Mouse (Mus musculus) heart, embryonic 15.5 days (tissue): ENCODE results near the gene Zmynd10. TPM values are rescaled to one million over a fixed set of nuclear protein-coding genes. Genes with fewer than 3 reads are reported as not detected.
A peak's percentile ranks its signal among the peaks of the same experiment; 100 is the strongest.
"Not testable (repeated sequence)": the region's sequence is repeated elsewhere in the genome, so short reads cannot be mapped to it uniquely, and the experiment has no call there.

Experiments
- ATAC-seq: fragments of 200-750 bp; cut with Nextera tagmentation; replicated peaks from 2 replicates; pipeline ENCODE4 v1.8.0; 2017; ENCODE audit warnings: low read depth, moderate TSS enrichment; ENCODE audit not compliant: insufficient number of reproducible peaks, insufficient read depth, low FRiP score
- H3K27ac ChIP-seq: fragments of 300-500 bp; sonication (generic); 2 replicates; pipeline ENCODE4 v1.5.1; 2015; ENCODE audit warnings: mild to moderate bottlenecking, inconsistent platforms
- H3K27me3 ChIP-seq: fragments of 300-500 bp; sonication (generic); 2 replicates; pipeline ENCODE4 v1.6.1; 2015; ENCODE audit warnings: inconsistent platforms
- H3K36me3 ChIP-seq: fragments of 300-500 bp; sonication (generic); 2 replicates; pipeline ENCODE4 v1.6.1; 2015; ENCODE audit warnings: mild to moderate bottlenecking, inconsistent platforms
- H3K4me1 ChIP-seq: fragments of 300-500 bp; sonication (generic); replicated peaks from 2 replicates; pipeline ENCODE4 v1.6.1; 2015; ENCODE audit warnings: inconsistent platforms
- H3K4me2 ChIP-seq: fragments of 300-500 bp; sonication (generic); 2 replicates; pipeline ENCODE4 v1.6.1; 2015; ENCODE audit warnings: inconsistent platforms, mild to moderate bottlenecking, moderate library complexity
- H3K4me3 ChIP-seq: fragments of 300-500 bp; sonication (generic); 2 replicates; pipeline ENCODE4 v1.5.1; 2015; ENCODE audit warnings: mild to moderate bottlenecking, inconsistent platforms
- H3K9ac ChIP-seq: fragments of 300-500 bp; sonication (generic); 2 replicates; pipeline ENCODE4 v1.6.1; 2015; ENCODE audit warnings: mild to moderate bottlenecking, inconsistent platforms
- H3K9me3 ChIP-seq: fragments of 300-500 bp; sonication (generic); replicated peaks from 2 replicates; pipeline ENCODE4 v1.6.1; 2016; ENCODE audit warnings: inconsistent platforms
- WGBS: fragments of 180-500 bp; shearing (Covaris S2); methylation state at CpG from one replicate; pipeline ENCODE4 v1.1.7; 2015; ENCODE audit warnings: mixed read lengths; 5-methylcytosine and 5-hydroxymethylcytosine counted together
- polyA plus RNA-seq: library from polyadenylated mRNA; unstranded; fragments of >200 nt; fragmentation: Nextera tagmentation; extraction: Ambion mirVana; gene quantifications from 2 replicates; pipeline ENCODE4 v1.2.1, GENCODE M21; 2015

The Zmynd10 gene
- polyA plus RNA-seq, 1 experiment from 2014 or later = 0.40 TPM

DNA sequence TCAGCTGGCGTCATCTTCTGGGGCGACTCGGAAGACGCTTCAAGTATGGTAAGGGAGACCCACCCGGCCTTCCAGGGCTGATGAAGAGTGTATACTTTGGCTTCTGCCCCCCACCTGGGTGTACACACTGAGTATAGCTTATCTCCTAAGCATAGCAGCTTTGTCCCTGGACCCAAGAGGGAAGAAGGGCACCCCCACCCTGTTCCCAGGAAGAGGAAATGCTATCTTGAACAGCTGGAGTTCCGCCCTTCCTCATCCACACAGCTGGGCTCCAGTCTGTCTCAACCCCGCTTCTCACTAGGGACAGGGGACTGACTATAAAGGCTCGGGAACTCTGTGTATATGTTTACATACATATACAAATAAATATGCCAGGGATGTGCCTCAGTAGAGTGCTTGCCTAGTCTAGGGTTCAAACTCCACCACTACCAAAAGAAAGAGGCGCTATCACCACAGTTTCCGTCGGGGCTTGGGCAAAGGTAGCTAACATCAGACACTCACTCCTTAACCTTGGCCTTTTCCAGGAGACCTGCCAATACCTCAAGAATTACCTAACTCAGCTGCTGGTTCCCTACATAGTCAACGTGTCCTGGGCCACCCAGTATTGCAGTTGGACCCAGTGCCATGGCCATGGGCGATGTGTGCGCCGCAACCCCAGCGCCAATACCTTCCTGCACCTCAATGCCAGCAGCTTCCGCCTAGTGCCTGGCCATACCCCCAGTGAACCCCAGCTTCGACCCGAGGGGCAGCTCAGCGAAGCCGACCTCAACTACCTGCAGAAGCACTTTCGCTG, 24.6 kb downstream of the Zmynd10 start:
- Histone ChIP-seq H3K27me3 (no peaks in the 10 kb centered on the region), H3K4me3 (peak overlapping the region; percentile 89; the same call in 1 of the 2 replicates), H3K4me1 (peaks cover 56% of the 10 kb centered on the region), H3K9ac (peak overlapping the region; percentile 30; the same call in 1 of the 2 replicates), H3K4me2 (peak overlapping the region; percentile 85), H3K27ac (peak overlapping the region; percentile 27), H3K9me3 (no peaks in the 10 kb centered on the region), H3K36me3 (peaks cover 29% of the 10 kb centered on the region)
- WGBS = 84% methylated on average over 22 of the region's 22 CpGs
- no peak for ATAC-seq

DNA sequence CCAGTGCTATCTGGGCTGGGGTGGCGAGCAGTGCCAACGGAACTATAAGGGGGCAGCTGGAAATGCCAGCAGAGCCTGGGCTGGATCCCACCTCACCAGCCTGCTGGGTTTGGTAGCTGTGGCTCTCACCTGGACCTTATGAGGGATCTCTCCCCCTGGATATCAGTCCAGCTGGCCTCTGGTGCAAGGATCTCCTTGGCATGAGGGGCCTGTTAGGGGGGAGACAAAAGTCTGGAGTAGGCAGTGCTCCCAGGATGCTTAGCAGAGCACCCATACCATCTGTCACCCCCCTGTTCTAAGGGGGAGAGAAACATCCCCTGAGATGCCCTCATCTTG, 25.2 kb downstream of the Zmynd10 start:
- H3K27ac ChIP-seq = no peak overlapping the region

DNA sequence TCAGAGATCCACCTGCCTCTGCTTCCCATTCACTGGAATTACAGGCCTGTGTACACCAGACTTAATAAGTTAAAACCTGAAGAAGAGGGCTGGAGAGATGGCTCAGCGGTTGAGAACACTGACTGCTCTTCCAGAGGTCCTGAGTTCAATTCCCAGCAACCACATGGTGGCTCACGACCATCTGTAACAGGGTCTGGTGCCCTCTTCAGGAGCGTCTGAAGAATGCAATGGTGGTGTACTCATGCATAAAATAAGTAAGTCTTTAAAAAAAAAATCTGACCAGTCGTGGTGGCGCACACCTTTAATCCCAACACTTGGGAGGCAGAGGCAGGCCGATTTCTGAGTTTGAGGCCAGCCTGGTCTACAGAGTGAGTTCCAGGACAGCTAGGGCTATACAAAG, 26.7 kb downstream of the Zmynd10 start:
- not testable (repeated sequence) for H3K4me3 ChIP-seq, H3K4me2 ChIP-seq, H3K27ac ChIP-seq, H3K9ac ChIP-seq, H3K9me3 ChIP-seq, H3K27me3 ChIP-seq, ATAC-seq
- H3K36me3 ChIP-seq = peaks cover 29% of the 10 kb centered on the region
- H3K4me1 ChIP-seq = peaks cover 53% of the 10 kb centered on the region
- 81% methylated on average over 6 of the region's 6 CpGs for WGBS

More for the DNA sequence above, 25.2 kb downstream of the Zmynd10 start:
- ATAC-seq = no peak
- peaks cover 57% of the 10 kb centered on the region for H3K4me1 ChIP-seq
- no peaks in the 10 kb centered on the region for H3K9me3 ChIP-seq
- no peaks in the 10 kb centered on the region for H3K27me3 ChIP-seq
- no peak overlapping the region for H3K9ac ChIP-seq
- H3K4me2 ChIP-seq = no peak overlapping the region
- WGBS = 91% methylated on average over 2 of the region's 2 CpGs
- no peak overlapping the region for H3K4me3 ChIP-seq
- H3K36me3 ChIP-seq = peaks cover 29% of the 10 kb centered on the region

DNA sequence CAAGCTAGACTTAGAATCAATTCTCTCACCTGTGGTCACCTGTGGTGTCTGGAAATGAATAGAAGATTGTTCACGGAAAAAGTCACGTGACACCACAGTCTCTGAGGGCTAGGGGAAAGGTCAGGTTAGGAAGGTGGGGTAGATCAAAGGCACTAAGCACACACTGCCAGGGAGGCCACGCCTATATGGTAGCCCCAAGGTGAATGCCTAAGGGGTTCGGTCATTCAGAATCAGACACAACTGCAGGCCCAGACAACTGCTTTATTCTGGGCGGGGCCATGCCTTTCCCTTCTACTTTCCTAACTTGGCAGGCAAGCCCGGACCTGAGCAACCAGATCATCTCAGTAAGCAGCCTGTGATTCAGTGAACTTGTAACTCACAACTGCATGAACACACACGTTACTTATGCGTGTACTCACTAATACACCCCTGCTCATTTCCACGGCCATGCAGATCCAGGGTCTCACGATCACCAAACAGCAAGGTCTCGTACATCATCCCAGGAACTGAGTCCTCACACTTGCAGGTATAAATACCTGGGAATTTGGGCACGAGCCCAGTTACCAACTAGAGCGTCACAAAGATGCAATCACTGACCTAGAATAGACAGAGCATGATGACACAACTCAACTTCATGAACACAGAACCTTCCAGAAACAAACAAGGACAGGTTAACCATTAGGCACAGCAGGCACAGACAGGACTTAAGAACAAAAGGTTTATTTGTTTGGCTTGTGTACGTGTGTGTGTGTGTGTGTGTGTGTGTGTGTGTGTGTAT, 28.7 kb downstream of the Zmynd10 start:
- 81% methylated on average over 14 of the region's 14 CpGs for WGBS

DNA sequence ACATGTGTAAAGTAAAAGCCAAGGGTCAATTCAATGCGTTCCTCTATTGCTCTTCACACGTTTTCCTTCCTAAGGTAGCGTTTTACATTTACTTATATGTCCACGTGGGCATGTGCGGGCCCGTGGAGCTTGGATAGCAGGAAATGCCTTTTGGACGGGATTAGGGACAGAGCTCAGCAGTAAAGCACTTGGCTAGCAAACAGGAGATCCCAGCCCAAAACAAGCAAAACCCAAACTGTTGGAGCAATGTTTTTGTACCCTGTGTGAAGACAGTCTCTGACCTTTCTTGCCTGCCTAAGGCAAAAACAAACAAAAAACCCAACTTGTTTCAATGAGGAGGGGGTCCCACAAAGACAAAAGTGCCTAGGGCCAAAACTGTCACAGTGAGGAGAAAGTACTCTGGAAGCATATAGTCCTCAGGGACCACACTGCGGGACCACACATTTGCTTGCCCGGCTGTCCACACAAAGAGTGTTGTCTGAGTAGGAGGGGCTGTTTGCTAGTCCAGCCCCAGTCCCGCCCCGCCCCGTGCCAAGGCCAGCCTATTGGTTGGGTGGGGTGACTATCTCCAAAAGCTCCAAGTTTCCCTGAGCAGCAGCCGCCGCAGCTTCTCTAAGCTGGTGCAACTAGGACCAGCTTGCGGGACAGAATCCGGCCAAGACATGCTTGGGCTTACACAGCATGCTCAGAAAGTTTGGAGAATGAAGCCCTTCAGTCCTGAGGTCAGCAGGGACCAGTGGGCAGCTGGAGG, 29.4 kb downstream of the Zmynd10 start, which contains the start of gene Hyal1:
Gene Hyal1 (plus strand): TSS at position 571 of the 751 bp plus-strand sequence.
- H3K27ac ChIP-seq = peak within 1 kb of the TSS; percentile 68
- peak; percentile 66 for ATAC-seq
- peaks cover 29% of the 10 kb centered on the region for H3K36me3 ChIP-seq
- WGBS = 25% methylated on average over 16 of the region's 16 CpGs
- H3K4me3 ChIP-seq = peak within 1 kb of the TSS; percentile 38
- H3K9me3 ChIP-seq = no peaks in the 10 kb centered on the region
- peaks cover 51% of the 10 kb centered on the region for H3K4me1 ChIP-seq
- H3K9ac ChIP-seq = peak within 1 kb of the TSS; percentile 28; the same call in 1 of the 2 replicates
- H3K27me3 ChIP-seq = no peaks in the 10 kb centered on the region
- H3K4me2 ChIP-seq = peak within 1 kb of the TSS; percentile 55

More for the DNA sequence above, 28.7 kb downstream of the Zmynd10 start:
- H3K9me3 ChIP-seq = no peaks in the 10 kb centered on the region
- peak overlapping the region; percentile 68 for H3K27ac ChIP-seq
- no peak overlapping the region for H3K4me3 ChIP-seq
- no peak overlapping the region for H3K4me2 ChIP-seq
- no peaks in the 10 kb centered on the region for H3K27me3 ChIP-seq
- no peak overlapping the region for H3K9ac ChIP-seq
- H3K4me1 ChIP-seq = peaks cover 53% of the 10 kb centered on the region
- no peak for ATAC-seq
- peaks cover 29% of the 10 kb centered on the region for H3K36me3 ChIP-seq

DNA sequence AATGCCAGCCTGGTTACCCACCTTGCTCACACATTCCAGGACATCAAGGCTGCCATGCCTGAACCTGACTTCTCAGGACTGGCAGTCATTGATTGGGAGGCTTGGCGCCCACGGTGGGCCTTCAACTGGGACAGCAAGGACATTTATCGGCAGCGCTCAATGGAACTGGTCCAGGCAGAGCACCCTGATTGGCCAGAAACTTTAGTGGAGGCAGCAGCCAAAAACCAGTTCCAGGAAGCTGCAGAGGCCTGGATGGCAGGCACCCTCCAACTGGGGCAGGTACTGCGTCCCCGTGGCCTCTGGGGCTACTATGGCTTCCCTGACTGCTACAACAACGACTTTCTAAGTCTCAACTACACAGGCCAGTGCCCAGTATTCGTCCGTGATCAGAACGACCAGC, 30.8 kb downstream of the Zmynd10 start:
- Histone ChIP-seq H3K4me1 (peaks cover 54% of the 10 kb centered on the region), H3K27me3 (no peaks in the 10 kb centered on the region), H3K4me2 (peak overlapping the region; percentile 55; the same call in 1 of the 2 replicates), H3K9ac (no peak overlapping the region), H3K27ac (no peak overlapping the region), H3K9me3 (no peaks in the 10 kb centered on the region), H3K4me3 (no peak overlapping the region), H3K36me3 (peaks cover 17% of the 10 kb centered on the region)
- WGBS = 88% methylated on average over 10 of the region's 10 CpGs
- ATAC-seq = no peak

DNA sequence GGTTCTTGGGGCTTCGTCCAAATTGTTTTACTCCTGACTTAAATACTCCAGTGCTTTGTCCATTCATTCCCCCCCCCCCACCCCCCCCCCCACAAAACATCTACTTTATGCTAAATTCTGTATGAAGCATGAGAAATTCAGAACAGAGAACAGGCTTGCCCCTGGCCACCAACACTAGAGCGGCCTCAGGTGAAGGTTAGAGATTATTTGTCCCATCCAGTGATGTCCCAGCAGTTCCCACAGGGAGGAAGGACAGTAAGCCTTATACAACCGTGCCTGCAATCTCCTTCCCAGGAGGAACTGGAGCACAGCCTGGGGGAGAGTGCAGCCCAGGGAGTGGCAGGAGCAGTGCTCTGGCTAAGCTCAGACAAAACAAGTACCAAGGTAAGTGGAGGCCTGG, 31.5 kb downstream of the Zmynd10 start, which contains the start of gene Naa80:
Gene Naa80 (plus strand): TSS at position 301 of the 400 bp plus-strand sequence.
- no peak within 1 kb of the TSS for H3K4me3 ChIP-seq
- H3K9me3 ChIP-seq = no peaks in the 10 kb centered on the region
- peak within 1 kb of the TSS; percentile 93 for H3K27ac ChIP-seq
- ATAC-seq = no peak
- peaks cover 18% of the 10 kb centered on the region for H3K36me3 ChIP-seq
- peak within 1 kb of the TSS; percentile 89; the same call in 1 of the 2 replicates for H3K4me2 ChIP-seq
- WGBS = 72% methylated on average over 3 of the region's 3 CpGs
- peaks cover 54% of the 10 kb centered on the region for H3K4me1 ChIP-seq
- 0 out of 2 replicates have a peak within 1 kb of the TSS, but pooled peaks have one; percentile 14 for H3K9ac ChIP-seq
- no peaks in the 10 kb centered on the region for H3K27me3 ChIP-seq

DNA sequence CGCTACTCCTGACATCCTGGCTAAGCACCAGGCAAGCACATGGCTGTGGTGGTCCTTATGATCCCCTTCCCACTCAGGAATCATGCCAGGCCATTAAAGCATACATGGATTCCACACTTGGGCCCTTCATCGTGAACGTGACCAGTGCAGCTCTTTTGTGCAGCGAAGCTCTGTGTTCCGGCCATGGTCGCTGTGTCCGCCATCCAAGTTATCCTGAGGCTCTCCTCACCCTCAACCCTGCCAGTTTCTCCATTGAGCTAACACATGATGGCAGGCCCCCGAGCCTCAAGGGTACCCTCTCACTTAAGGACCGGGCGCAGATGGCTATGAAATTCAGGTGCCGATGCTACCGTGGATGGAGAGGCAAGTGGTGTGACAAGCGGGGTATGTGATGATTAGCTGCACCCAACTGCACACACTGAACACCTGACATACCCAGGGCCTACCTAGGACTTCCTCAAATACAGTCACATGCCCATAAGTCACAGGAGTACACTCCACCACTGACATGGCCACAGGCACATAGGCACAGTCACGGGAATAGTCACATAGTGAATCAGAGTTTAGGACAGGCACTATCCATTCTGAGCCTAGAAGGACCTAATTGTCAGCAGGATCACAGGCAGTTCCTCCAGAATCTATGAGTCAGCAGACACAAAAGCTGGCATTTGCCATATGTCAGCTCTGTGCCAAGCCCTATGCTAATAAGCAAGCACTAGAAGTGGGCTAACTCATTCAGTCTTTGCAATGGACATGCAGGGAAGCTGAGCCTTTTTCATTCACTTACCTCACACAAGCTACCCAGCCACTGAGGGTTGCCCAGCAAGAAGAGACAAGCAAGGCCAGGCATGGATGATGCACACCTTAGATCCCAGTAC, 32.2 kb downstream of the Zmynd10 start:
- peaks cover 16% of the 10 kb centered on the region for H3K36me3 ChIP-seq
- no peak overlapping the region for H3K4me3 ChIP-seq
- 0 out of 2 replicates have a peak overlapping the region, but pooled peaks have one; percentile 14 for H3K9ac ChIP-seq
- peak overlapping the region; percentile 93 for H3K27ac ChIP-seq
- ATAC-seq = no peak
- H3K4me2 ChIP-seq = 0 out of 2 replicates have a peak overlapping the region, but pooled peaks have one; percentile 89
- no peaks in the 10 kb centered on the region for H3K9me3 ChIP-seq
- H3K27me3 ChIP-seq = no peaks in the 10 kb centered on the region
- WGBS = 95% methylated on average over 14 of the region's 14 CpGs
- H3K4me1 ChIP-seq = peaks cover 54% of the 10 kb centered on the region

DNA sequence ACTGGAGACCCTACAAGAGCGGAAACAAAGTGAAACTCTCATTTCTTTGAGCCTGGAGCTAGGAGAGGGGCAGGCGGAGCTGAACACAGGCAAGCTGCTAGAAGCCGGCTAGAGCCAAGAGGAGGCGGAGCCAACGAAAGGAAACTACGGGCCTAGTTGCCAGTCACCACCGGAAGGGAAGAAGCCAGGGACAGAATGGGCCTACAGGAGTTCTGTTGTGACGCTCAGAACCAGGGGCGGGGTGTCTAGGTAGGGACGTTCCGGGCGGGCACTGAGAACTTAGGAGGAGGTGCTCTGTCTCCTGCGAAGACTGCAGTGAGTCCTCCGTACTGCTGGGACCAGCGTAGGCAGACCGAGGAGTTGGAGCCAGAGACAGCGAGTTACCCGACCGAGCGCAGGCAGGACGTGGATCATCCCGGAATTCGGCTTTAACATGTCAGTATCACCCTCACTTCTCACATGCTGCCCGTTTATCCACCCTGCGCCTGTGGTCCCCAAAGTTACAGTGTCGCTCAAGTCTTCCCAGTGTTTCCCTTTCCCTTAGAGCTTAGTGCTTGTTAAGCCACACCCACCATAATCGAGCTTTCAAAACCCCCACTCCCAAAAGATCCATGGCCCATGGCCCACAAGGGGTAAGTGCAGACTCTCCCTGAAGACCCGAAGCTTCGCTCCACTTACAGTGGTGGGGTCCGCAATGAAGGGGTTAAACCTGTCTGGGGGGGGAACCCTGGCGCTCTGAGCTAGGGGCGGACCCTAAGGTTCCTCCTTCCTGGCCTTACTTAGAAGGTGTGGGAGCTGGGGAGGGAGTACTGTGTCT, 33.6 kb downstream of the Zmynd10 start, which contains the start of gene Hyal3:
Gene Hyal3 (plus strand): TSS at position 318 of the 817 bp plus-strand sequence.
- under 1% methylated on average over 32 of the region's 32 CpGs for WGBS
- peak; percentile 74 for ATAC-seq
- Histone ChIP-seq H3K9ac (peak within 1 kb of the TSS; percentile 65), H3K9me3 (no peaks in the 10 kb centered on the region), H3K4me1 (peaks cover 52% of the 10 kb centered on the region), H3K4me3 (peak within 1 kb of the TSS; percentile 62), H3K27ac (peak within 1 kb of the TSS; percentile 93), H3K27me3 (no peaks in the 10 kb centered on the region), H3K4me2 (peak within 1 kb of the TSS; percentile 89), H3K36me3 (peaks cover 10% of the 10 kb centered on the region)
